Mouse (Mus musculus): ENCODE results near the gene Rprd2.
"Not testable (repeated sequence)": the region's sequence is repeated elsewhere in the genome, so short reads cannot be mapped to it uniquely, and the experiment has no call there.

Rprd2 gene

DNA sequence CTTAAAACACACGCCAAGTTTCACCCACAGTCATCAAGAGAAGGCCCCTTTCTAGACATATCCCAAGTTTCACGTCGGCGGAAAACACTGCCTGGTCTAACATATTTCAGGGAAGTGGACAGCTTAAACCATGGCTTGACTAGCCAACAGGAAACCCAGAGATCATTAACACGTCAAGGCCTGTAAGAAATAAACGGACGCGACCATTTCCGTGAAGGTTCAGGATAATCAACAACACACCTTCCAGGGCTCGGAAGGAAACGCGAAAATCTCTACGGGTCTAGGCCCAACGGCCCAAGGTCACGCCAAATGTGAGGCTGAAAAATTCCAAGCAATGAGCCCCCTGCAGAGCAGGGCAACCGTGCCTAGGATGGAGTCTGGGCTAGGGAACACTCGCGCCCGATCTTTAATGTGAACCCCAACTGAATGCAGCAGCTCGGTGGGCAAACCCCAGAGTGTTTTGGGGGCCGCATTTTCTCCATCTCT, 594 bp downstream of the Rprd2 start:
- peak; percentile 68 for DNase-seq (ENCODE audit: low read depth, low spot score)

DNA sequence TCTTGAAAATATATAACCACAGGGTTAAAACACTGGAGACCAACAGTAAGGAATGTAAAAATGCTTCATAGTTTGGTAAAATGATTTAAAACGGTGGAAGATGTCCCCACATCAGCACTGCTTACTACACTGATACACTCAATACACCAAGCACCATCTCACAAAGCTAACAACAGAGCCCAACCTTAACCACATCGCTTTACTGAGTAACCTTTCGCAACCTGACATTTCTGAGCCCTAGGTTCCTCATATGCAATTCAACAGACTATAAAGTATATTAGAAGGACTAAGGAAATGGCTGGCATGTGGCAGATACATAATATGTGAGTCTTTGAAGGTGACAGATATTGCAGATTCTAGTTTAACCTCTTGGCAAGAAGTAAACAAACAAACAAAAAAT, 2.0 kb downstream of the Rprd2 start:
- DNase-seq (ENCODE audit: low read depth, low spot score) = no peak

GRCm38 (mm10) chr3:95808384-95808783, 10.3 kb downstream of the Rprd2 start:
- DNase-seq (ENCODE audit: low read depth, low spot score) = no peak

- not testable (repeated sequence) for DNase-seq (ENCODE audit: low read depth, low spot score)
Measured at GRCm38 (mm10) chr3:95807630-95808029, 11.0 kb downstream of the Rprd2 start.

GRCm38 (mm10) chr3:95806677-95807076, 12.0 kb downstream of the Rprd2 start:
- no peak for DNase-seq (ENCODE audit: low read depth, low spot score)

- no peak for DNase-seq (ENCODE audit: low read depth, low spot score)
Measured at GRCm38 (mm10) chr3:95803851-95804250, 14.8 kb downstream of the Rprd2 start.

DNA sequence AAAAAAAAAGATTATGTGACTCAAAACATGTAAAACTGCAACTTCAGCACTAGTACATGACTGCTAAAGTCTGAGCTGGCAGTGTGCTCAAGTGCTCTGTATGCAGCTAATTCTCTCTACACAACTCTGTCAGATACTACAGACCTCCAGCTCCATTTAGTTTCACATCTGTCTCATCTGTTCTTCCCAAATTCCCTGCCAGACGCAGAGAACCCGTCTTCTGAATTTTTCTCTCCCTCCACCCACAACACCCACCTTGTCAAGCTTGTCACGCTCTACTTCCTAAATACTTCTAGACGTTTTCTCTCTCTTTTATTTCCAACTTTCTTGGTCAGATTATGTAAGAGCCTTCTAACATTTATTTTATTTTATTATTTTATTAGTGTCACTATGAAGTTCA, 19.9 kb downstream of the Rprd2 start:
- no peak for DNase-seq (ENCODE audit: low read depth, low spot score)

- no peak for DNase-seq (ENCODE audit: low read depth, low spot score)
Measured at GRCm38 (mm10) chr3:95794299-95794698, 24.4 kb downstream of the Rprd2 start.

DNA sequence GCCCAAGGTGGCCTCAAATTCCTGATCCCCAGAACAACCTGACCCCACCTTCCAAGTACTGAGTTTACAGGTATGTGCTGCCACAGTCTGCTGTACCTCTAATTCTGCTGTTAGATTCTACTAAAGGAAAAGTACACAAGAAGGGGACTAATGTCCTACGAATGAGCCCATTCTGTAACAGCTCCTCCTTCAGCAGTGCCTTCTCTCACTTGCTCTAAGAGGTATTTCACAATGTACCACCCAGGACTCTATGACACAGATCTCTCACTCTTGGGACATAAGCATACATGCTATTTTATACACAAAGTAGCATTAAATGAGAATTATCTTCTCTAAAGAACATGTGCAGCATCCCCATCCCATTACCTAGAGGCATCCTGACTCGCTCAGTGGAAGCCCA, 25.0 kb downstream of the Rprd2 start:
- DNase-seq (ENCODE audit: low read depth, low spot score) = no peak

GRCm38 (mm10) chr3:95785501-95785900, 33.2 kb downstream of the Rprd2 start:
- DNase-seq (ENCODE audit: low read depth, low spot score) = no peak

- DNase-seq (ENCODE audit: low read depth, low spot score) = peak; percentile 72
Measured at GRCm38 (mm10) chr3:95771985-95772384, 46.7 kb downstream of the Rprd2 start.

DNA sequence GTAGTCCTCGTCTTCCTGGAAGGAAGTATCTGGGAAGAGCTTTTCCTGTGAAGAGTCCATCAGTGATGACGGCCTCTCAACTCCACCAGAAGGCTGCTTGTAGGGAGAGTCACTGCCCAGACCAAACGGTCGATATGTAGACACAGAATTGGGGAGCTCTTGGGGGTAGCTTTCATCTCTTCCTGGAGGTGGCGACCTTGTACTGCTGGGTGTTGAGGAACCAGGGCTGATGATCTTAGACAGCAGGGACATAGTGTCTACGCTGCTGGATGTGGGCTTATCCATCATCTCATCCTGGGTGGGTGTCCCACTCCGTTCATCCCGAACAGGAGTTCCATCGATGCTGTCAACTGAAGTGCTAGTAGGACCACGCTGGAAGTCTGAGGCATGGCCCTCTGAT, 53.1 kb downstream of the Rprd2 start:
- no peak for DNase-seq (ENCODE audit: low read depth, low spot score)

GRCm38 (mm10) chr3:95763811-95764210, 54.9 kb downstream of the Rprd2 start:
- DNase-seq (ENCODE audit: low read depth, low spot score) = no peak

DNA sequence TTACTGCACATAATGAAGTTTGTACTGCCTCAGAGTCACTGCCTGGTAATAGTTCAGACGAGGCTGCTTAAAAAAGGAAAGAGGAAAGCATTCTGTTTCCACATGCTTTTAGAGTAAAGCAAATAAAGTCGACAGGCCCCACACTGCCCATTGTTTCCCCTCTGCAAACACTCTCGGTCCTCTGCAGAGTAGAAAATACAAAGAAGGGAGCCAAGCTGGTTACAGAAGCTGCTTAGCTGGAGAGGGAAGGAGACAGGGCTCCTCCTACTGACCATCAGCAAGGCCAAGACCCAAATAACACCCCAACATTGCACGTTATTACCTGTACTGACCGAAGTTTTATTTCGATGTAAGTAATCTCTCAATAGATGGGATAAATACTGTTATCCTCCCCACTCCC, 55.7 kb downstream of the Rprd2 start:
- DNase-seq (ENCODE audit: low read depth, low spot score) = no peak

- no peak for DNase-seq (ENCODE audit: low read depth, low spot score)
Measured at GRCm38 (mm10) chr3:95761771-95762170, 56.9 kb downstream of the Rprd2 start.

DNA sequence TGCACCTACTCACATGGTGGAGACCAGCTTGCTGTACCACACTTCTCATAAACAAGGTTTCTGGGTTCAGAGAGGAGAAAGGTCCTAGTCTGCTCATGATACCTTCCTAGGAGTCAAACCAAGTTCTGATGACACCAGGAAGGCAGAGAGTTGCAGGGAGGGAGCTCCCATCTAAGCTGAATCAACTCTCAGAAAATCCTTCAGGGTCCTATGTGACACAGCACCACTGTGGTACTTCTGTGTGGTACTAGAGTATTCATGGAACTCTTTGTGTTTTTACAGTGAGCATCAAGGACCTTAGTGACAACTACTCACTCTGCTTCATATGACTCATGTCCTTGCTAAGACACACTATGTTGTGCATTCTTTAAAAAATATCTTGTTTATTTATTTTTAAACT, 58.0 kb downstream of the Rprd2 start:
- no peak for DNase-seq (ENCODE audit: low read depth, low spot score)

DNA sequence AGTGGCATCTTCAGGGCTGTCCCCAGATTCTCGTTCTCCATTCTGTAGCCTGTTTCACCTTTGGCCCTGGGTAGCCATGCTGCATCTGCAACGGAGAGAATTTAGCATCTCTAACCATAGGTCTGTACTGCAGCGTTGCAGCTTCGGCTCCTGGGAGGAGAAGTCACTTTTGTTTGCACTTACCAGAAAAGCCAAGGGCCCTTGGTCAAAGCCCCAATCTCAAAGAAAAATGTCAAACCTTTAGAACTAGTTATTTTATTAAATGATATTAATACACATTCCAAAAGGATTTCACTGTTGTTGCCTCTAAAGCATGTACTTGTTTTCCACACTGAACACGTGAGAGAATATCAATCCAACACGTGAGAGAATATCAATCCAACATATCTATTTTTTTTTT, 58.6 kb downstream of the Rprd2 start, which contains the start of gene Tars2:
Tars2 (minus strand) TSS at position 101 of the 400 bp plus-strand sequence.
- DNase-seq (ENCODE audit: low read depth, low spot score) = no peak

GRCm38 (mm10) chr3:95758467-95759218, 60.0 kb downstream of the Rprd2 start:
- DNase-seq (ENCODE audit: low read depth, low spot score) = no peak

GRCm38 (mm10) chr3:95756808-95757207, 61.9 kb downstream of the Rprd2 start:
- DNase-seq (ENCODE audit: low read depth, low spot score) = no peak

DNA sequence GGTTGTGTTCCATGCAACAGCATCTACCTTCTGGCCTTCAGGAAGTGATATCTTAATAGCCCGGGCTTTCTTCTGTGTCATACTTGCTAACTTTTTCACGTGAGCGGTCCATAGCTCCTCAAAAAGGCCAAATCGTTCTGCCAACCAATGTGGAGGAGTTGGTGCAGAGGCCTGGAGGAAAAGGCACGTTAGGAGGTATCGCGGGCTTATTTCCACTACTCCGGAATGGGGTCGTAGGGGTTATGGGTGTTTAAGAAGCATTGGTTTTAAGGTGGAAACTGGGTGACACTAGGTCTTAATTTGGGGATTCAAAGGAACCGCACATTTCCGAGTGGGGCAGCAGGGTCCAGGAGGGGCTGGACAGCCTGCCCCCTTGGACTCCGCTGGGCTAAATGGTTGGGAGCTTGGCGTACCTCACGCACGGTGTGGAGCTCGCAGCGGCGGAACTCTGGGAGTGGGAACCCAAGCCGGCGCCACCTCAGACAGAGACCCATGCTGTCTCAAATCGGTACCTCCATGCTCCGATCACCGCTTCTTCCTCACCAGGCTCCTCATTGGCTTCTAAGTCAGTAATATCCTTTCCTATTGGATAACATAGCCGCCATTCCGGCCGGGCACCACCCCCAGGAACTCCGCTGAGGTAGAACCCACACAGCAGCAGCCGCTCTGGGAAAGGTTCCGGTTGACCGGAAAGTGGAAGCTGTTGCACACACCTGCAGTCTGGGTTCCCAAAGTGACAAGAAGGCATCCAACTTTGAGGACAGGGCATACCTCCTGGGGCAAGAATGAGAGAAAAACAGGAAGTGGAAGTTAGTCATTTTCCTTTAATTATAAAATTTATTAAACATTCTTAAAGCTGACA, 64.1 kb downstream of the Rprd2 start:
- DNase-seq (ENCODE audit: low read depth, low spot score) = peak; percentile 98

DNA sequence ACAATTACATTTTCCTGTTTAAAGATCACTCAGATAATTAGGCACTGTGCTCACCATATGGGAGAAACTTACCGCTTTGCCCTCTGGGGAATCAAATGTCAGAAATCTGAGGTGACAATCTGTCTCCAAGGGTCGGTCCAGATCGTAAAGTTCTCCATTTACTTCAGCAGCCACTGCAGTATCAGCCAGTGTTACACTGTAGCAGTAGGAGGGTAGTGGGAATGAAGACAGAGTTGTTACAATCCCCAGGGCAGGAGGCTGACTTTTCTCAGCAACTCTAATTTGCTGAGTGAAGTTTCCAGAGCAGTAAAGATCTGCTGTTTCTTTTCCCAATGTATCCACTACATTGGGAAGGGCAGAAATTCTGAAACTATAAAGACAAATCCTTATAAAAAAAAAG, 65.7 kb downstream of the Rprd2 start:
- no peak for DNase-seq (ENCODE audit: low read depth, low spot score)

- DNase-seq (ENCODE audit: low read depth, low spot score) = no peak
Measured at GRCm38 (mm10) chr3:95740406-95740805, 78.3 kb downstream of the Rprd2 start.

All from 3T3-L1 (cell line).